Mouse (Mus musculus) hindbrain, embryonic 11.5 days (tissue): ENCODE data around the gene Ugt1a6a. TPM values are rescaled to one million over a fixed set of nuclear protein-coding genes. Genes with fewer than 3 reads are reported as not detected.

Source experiments
- ATAC-seq: fragments of 200-750 bp; cut with Nextera tagmentation; 2 replicates; pipeline ENCODE4 v1.8.0; 2017; ENCODE audit warnings: mild to moderate bottlenecking, moderate TSS enrichment, moderate library complexity; ENCODE audit not compliant: low FRiP score
- DNase-seq: peaks from one replicate; pipeline ENCODE4 v3.0.0-alpha.2; 2015; ENCODE audit warnings: low spot score
- H3K27ac ChIP-seq: fragments of 300-500 bp; sonication (generic); 2 replicates; pipeline ENCODE4 v1.5.1; 2014; ENCODE audit warnings: mild to moderate bottlenecking, low read depth, low read length
- H3K27me3 ChIP-seq: fragments of 300-500 bp; sonication (generic); 2 replicates; pipeline ENCODE4 v1.6.1; 2014; ENCODE audit warnings: mild to moderate bottlenecking, low read length, moderate library complexity, mixed read lengths; ENCODE audit not compliant: control insufficient read depth, insufficient read depth
- H3K36me3 ChIP-seq: fragments of 300-500 bp; sonication (generic); 2 replicates; pipeline ENCODE4 v1.6.1; 2014; ENCODE audit warnings: mild to moderate bottlenecking, low read length, moderate library complexity, mixed read lengths; ENCODE audit not compliant: control insufficient read depth, insufficient read depth
- H3K4me1 ChIP-seq: fragments of 300-500 bp; sonication (generic); replicated peaks from 2 replicates; pipeline ENCODE4 v1.6.1; 2014; ENCODE audit warnings: low read length, mixed read lengths; ENCODE audit not compliant: control insufficient read depth, insufficient read depth
- H3K4me2 ChIP-seq: fragments of 300-500 bp; sonication (generic); replicated peaks from 2 replicates; pipeline ENCODE4 v1.6.1; 2014; ENCODE audit warnings: mild to moderate bottlenecking, low read depth, low read length
- H3K4me3 ChIP-seq: fragments of 300-500 bp; sonication (generic); 2 replicates; pipeline ENCODE4 v1.5.1; 2014; ENCODE audit warnings: low read depth, low read length
- H3K9ac ChIP-seq: fragments of 300-500 bp; sonication (generic); 2 replicates; pipeline ENCODE4 v1.6.1; 2014; ENCODE audit warnings: low read depth, low read length
- H3K9me3 ChIP-seq: fragments of 300-500 bp; sonication (generic); 2 replicates; pipeline ENCODE4 v1.6.1; 2016; ENCODE audit warnings: low read length; ENCODE audit not compliant: control insufficient read depth
- WGBS: fragments of 180-500 bp; shearing (Covaris S2); extraction: QIAGEN DNeasy Blood & Tissue Kit; methylation state at CpG from one replicate; pipeline ENCODE4 v1.1.7; 2014; 5-methylcytosine and 5-hydroxymethylcytosine counted together
- polyA plus RNA-seq: library from polyadenylated mRNA; unstranded; fragments of >200 nt; fragmentation: Nextera tagmentation; extraction: Ambion mirVana; gene quantifications from 2 replicates; pipeline ENCODE4 v1.2.1, GENCODE M21; 2014

Ugt1a6a gene
- polyA plus RNA-seq, 1 experiment from 2014 or later = 0.49 TPM

GRCm38 (mm10) chr1:88195687-88196086 lies 61.1 kb downstream of the Ugt1a6a start:
- Histone ChIP-seq H3K27ac (no peak overlapping the region), H3K9me3 (no peaks in the 10 kb centered on the region), H3K4me3 (no peak overlapping the region), H3K4me2 (no peak overlapping the region), H3K27me3 (no peaks in the 10 kb centered on the region), H3K4me1 (no peaks in the 10 kb centered on the region), H3K9ac (no peak overlapping the region), H3K36me3 (no peaks in the 10 kb centered on the region)
- no peak for ATAC-seq
- 79% methylated on average over 1 of the region's 1 CpGs for WGBS
- no peak for DNase-seq

- no peak overlapping the region for H3K27ac ChIP-seq
- ATAC-seq = no peak
- H3K27me3 ChIP-seq = no peaks in the 10 kb centered on the region
- WGBS = 76% methylated on average over 3 of the region's 3 CpGs
- H3K4me1 ChIP-seq = no peaks in the 10 kb centered on the region
- no peak overlapping the region for H3K4me3 ChIP-seq
- H3K36me3 ChIP-seq = no peaks in the 10 kb centered on the region
- no peak overlapping the region for H3K9ac ChIP-seq
- H3K9me3 ChIP-seq = no peaks in the 10 kb centered on the region
- H3K4me2 ChIP-seq = no peak overlapping the region
- no peak for DNase-seq
These were observed 62.8 kb downstream of the Ugt1a6a start for GRCm38 (mm10) chr1:88197443-88197842.

- WGBS = 72% methylated on average over 2 of the region's 2 CpGs
- Histone ChIP-seq H3K36me3 (no peaks in the 10 kb centered on the region), H3K27me3 (no peaks in the 10 kb centered on the region), H3K4me2 (no peak overlapping the region), H3K27ac (no peak overlapping the region), H3K9ac (no peak overlapping the region), H3K4me3 (no peak overlapping the region), H3K4me1 (no peaks in the 10 kb centered on the region), H3K9me3 (no peaks in the 10 kb centered on the region)
- no peak for DNase-seq
- no peak for ATAC-seq
These were observed 65.4 kb downstream of the Ugt1a6a start for GRCm38 (mm10) chr1:88199996-88200395.

GRCm38 (mm10) chr1:88200456-88200855 lies 65.8 kb downstream of the Ugt1a6a start, which contains the start of gene Ugt1a2:
Ugt1a2 (plus strand) TSS chr1:88200601.
- ATAC-seq = no peak
- Histone ChIP-seq H3K4me1 (no peaks in the 10 kb centered on the region), H3K9me3 (no peaks in the 10 kb centered on the region), H3K27me3 (no peaks in the 10 kb centered on the region), H3K27ac (no peak within 1 kb of the TSS), H3K4me2 (no peak within 1 kb of the TSS), H3K36me3 (no peaks in the 10 kb centered on the region), H3K4me3 (no peak within 1 kb of the TSS), H3K9ac (no peak within 1 kb of the TSS)
- DNase-seq = no peak
- 79% methylated on average over 7 of the region's 7 CpGs for WGBS

- Histone ChIP-seq H3K27me3 (no peaks in the 10 kb centered on the region), H3K27ac (no peak within 1 kb of the TSS), H3K36me3 (no peaks in the 10 kb centered on the region), H3K4me2 (peak within 1 kb of the TSS; percentile 63), H3K4me1 (no peaks in the 10 kb centered on the region), H3K9me3 (no peaks in the 10 kb centered on the region), H3K9ac (peak within 1 kb of the TSS; percentile 66), H3K4me3 (peak within 1 kb of the TSS; percentile 39)
- ATAC-seq = peak; percentile 99
- 6% methylated on average over 55 of the region's 62 CpGs for WGBS
- DNase-seq = peak; percentile 90
These were observed 70.8 kb downstream of the Ugt1a6a start, which contains the start of gene Dnajb3 for GRCm38 (mm10) chr1:88205294-88205922. Dnajb3 (minus strand) TSS chr1:88205782.

GRCm38 (mm10) chr1:88206843-88207479 lies 72.4 kb downstream of the Ugt1a6a start:
- DNase-seq (no peak), ATAC-seq (no peak)
- Histone ChIP-seq H3K36me3 (no peaks in the 10 kb centered on the region), H3K4me1 (no peaks in the 10 kb centered on the region), H3K9me3 (peaks cover 7% of the 10 kb centered on the region), H3K27ac (no peak overlapping the region), H3K4me3 (no peak overlapping the region), H3K27me3 (no peaks in the 10 kb centered on the region), H3K4me2 (no peak overlapping the region), H3K9ac (no peak overlapping the region)
- 83% methylated on average over 2 of the region's 2 CpGs for WGBS

GRCm38 (mm10) chr1:88211812-88212211 lies 77.2 kb downstream of the Ugt1a6a start, which contains the start of gene Ugt1a1:
Ugt1a1 (plus strand) TSS chr1:88211959.
- DNase-seq (peak; percentile 9), ATAC-seq (no peak)
- H3K9me3 ChIP-seq = peaks cover 51% of the 10 kb centered on the region
- 69% methylated on average over 8 of the region's 8 CpGs for WGBS
- H3K4me1 ChIP-seq = no peaks in the 10 kb centered on the region
- H3K9ac ChIP-seq = no peak within 1 kb of the TSS
- H3K27me3 ChIP-seq = no peaks in the 10 kb centered on the region
- no peaks in the 10 kb centered on the region for H3K36me3 ChIP-seq
- no peak within 1 kb of the TSS for H3K4me3 ChIP-seq
- no peak within 1 kb of the TSS for H3K4me2 ChIP-seq
- H3K27ac ChIP-seq = no peak within 1 kb of the TSS

- DNase-seq (peak; percentile 6), ATAC-seq (peak; percentile 13; the same call in 1 of the 2 replicates)
- H3K4me1 ChIP-seq = no peaks in the 10 kb centered on the region
- H3K9me3 ChIP-seq = peaks cover 58% of the 10 kb centered on the region
- no peaks in the 10 kb centered on the region for H3K27me3 ChIP-seq
- no peak overlapping the region for H3K9ac ChIP-seq
- no peak overlapping the region for H3K27ac ChIP-seq
- 64% methylated on average over 8 of the region's 8 CpGs for WGBS
- no peaks in the 10 kb centered on the region for H3K36me3 ChIP-seq
- H3K4me2 ChIP-seq = no peak overlapping the region
- no peak overlapping the region for H3K4me3 ChIP-seq
These were observed 77.9 kb downstream of the Ugt1a6a start for GRCm38 (mm10) chr1:88212341-88213045.
